Mouse (Mus musculus) CH12.LX (cell line): ENCODE results near the gene Mical3. TPM values are rescaled to one million over a fixed set of nuclear protein-coding genes. Genes with fewer than 3 reads are reported as not detected.

ENCODE experiments used
- DNase-seq: peaks from one replicate; pipeline ENCODE4 v3.0.0-alpha.2; 2013; ENCODE audit errors: extremely low read depth
- H3K27ac ChIP-seq: 2 replicates; pipeline ENCODE4 v1.5.1; 2012; ENCODE audit warnings: low read depth, mild to moderate bottlenecking, control low read depth, moderate library complexity; ENCODE audit not compliant: insufficient read depth
- H3K27me3 ChIP-seq: replicated peaks from 2 replicates; pipeline ENCODE3; 2012; ENCODE audit warnings: inconsistent platforms
- H3K36me3 ChIP-seq, 2 experiments: replicated peaks in 1 of 2; 2 replicates each; pipeline versions ENCODE3 to v1.6.1; 2012; ENCODE audit warnings: inconsistent platforms in 1 of 2, low read length in 1 of 2, mild to moderate bottlenecking in 1 of 2, mixed read lengths in 1 of 2, moderate library complexity in 1 of 2; ENCODE audit not compliant: control insufficient read depth in 1 of 2, insufficient read depth in 1 of 2
- H3K4me1 ChIP-seq, 2 experiments: 2 replicates each; pipeline ENCODE4 v1.6.1; 2012; ENCODE audit warnings: inconsistent platforms in 1 of 2, moderate library complexity in 1 of 2; ENCODE audit not compliant: insufficient read depth in 2 of 2, control insufficient read depth in 1 of 2
- H3K4me2 ChIP-seq: 2 replicates; pipeline ENCODE4 v1.6.1; 2012; ENCODE audit warnings: low read depth, mild to moderate bottlenecking, control low read depth; ENCODE audit not compliant: poor library complexity, insufficient read depth, severe bottlenecking
- H3K4me3 ChIP-seq, 3 experiments: fragments of 150-350 bp in 1 of 3; sonication (generic) in 1 of 3; replicated peaks in 1 of 3; 2 replicates each; pipeline versions ENCODE3 to v1.5.1; 2011 to 2012; ENCODE audit warnings: low read depth in 2 of 3, low read length in 2 of 3, mild to moderate bottlenecking in 2 of 3, moderate library complexity in 2 of 3, control low read depth in 1 of 3, improper control_type of control experiment in 1 of 3, inconsistent platforms in 1 of 3, mixed read lengths in 1 of 3; ENCODE audit not compliant: poor library complexity in 1 of 3
- H3K79me2 ChIP-seq: replicated peaks from 2 replicates; pipeline ENCODE4 v1.6.1; 2012; ENCODE audit warnings: mild to moderate bottlenecking, moderate library complexity; ENCODE audit not compliant: control insufficient read depth, poor library complexity, insufficient read depth, severe bottlenecking; ENCODE audit errors: extremely low read depth
- H3K9ac ChIP-seq: 2 replicates; pipeline ENCODE4 v1.6.1; 2012; ENCODE audit warnings: low read depth, mild to moderate bottlenecking, control low read depth, moderate library complexity; ENCODE audit not compliant: insufficient read depth
- H3K9me3 ChIP-seq: replicated peaks from 2 replicates; pipeline ENCODE3; 2012; ENCODE audit warnings: low read length, inconsistent platforms, mixed read lengths
- BHLHE40 ChIP-seq: IDR thresholded peaks from 2 replicates; pipeline ENCODE4 v1.6.1; 2011; ENCODE audit warnings: mild to moderate bottlenecking, low read depth, low read length, improper control_type of control experiment
- CHD1 ChIP-seq: IDR thresholded peaks from 2 replicates; pipeline ENCODE4 v1.6.1; 2012; ENCODE audit warnings: low read depth, low read length, improper control_type of control experiment, inconsistent platforms
- CHD2 ChIP-seq: IDR thresholded peaks from 2 replicates; pipeline ENCODE4 v1.6.1; 2011; ENCODE audit warnings: low read length, improper control_type of control experiment
- ELF1 ChIP-seq: IDR thresholded peaks from 2 replicates; pipeline ENCODE4 v1.6.1; 2014; ENCODE audit warnings: low read depth, mild to moderate bottlenecking, inconsistent platforms, low read length, improper control_type of control experiment
- EP300 ChIP-seq: IDR thresholded peaks from 2 replicates; pipeline ENCODE4 v1.6.1; 2011; ENCODE audit warnings: low read length, improper control_type of control experiment
- HCFC1 ChIP-seq: IDR thresholded peaks from 2 replicates; pipeline ENCODE4 v1.6.1; 2012; ENCODE audit warnings: low read depth, mild to moderate bottlenecking, inconsistent platforms, low read length, improper control_type of control experiment
- IRF4 ChIP-seq: IDR thresholded peaks from 2 replicates; pipeline ENCODE4 v1.6.1; 2014; ENCODE audit warnings: low read depth, mild to moderate bottlenecking, inconsistent platforms, low read length, improper control_type of control experiment
- JUN ChIP-seq: IDR thresholded peaks from 2 replicates; pipeline ENCODE4 v1.6.1; 2011; ENCODE audit warnings: low read depth, mild to moderate bottlenecking, low read length, improper control_type of control experiment, moderate library complexity; ENCODE audit not compliant: insufficient read depth
- MAFK ChIP-seq: IDR thresholded peaks from 2 replicates; pipeline ENCODE4 v1.6.1; 2011; ENCODE audit warnings: low read length, improper control_type of control experiment; ENCODE audit not compliant: insufficient replicate concordance
- MAX ChIP-seq: IDR thresholded peaks from 2 replicates; pipeline ENCODE4 v1.6.1; 2011; ENCODE audit warnings: low read length, improper control_type of control experiment
- MAZ ChIP-seq: IDR thresholded peaks from 2 replicates; pipeline ENCODE4 v1.6.1; 2012; ENCODE audit warnings: low read depth, mild to moderate bottlenecking, inconsistent platforms, low read length, improper control_type of control experiment, moderate library complexity
- MEF2A ChIP-seq: IDR thresholded peaks from 2 replicates; pipeline ENCODE4 v1.6.1; 2014; ENCODE audit warnings: low read depth, mild to moderate bottlenecking, inconsistent platforms, low read length, improper control_type of control experiment, borderline replicate concordance
- MXI1 ChIP-seq: IDR thresholded peaks from 2 replicates; pipeline ENCODE4 v1.6.1; 2011; ENCODE audit warnings: mild to moderate bottlenecking, low read depth, low read length, improper control_type of control experiment
- MYC ChIP-seq: IDR thresholded peaks from 2 replicates; pipeline ENCODE4 v1.6.1; 2011; ENCODE audit warnings: low read depth, mild to moderate bottlenecking, improper control_type of control experiment, low read length
- NELFE ChIP-seq: IDR thresholded peaks from 2 replicates; pipeline ENCODE4 v1.6.1; 2011; ENCODE audit warnings: low read depth, low read length, improper control_type of control experiment
- PAX5 ChIP-seq: IDR thresholded peaks from 2 replicates; pipeline ENCODE4 v1.6.1; 2012; ENCODE audit warnings: low read length, inconsistent platforms, mixed read lengths
- POLR2A ChIP-seq: IDR thresholded peaks from 2 replicates; pipeline ENCODE4 v1.6.1; 2011; ENCODE audit warnings: low read depth, mild to moderate bottlenecking, improper control_type of control experiment, low read length
- POLR2AphosphoS2 ChIP-seq: IDR thresholded peaks from 2 replicates; pipeline ENCODE4 v1.6.1; 2011; ENCODE audit warnings: low read depth, low read length, improper control_type of control experiment
- RCOR1 ChIP-seq: conservative IDR thresholded peaks from 2 replicates; pipeline ENCODE4 v1.6.1; 2012; ENCODE audit warnings: low read depth, mild to moderate bottlenecking, inconsistent platforms, low read length, improper control_type of control experiment
- SIN3A ChIP-seq: IDR thresholded peaks from 2 replicates; pipeline ENCODE4 v1.6.1; 2012; ENCODE audit warnings: low read length, improper control_type of control experiment, inconsistent platforms
- SMC3 ChIP-seq: IDR thresholded peaks from 2 replicates; pipeline ENCODE4 v1.6.1; 2011; ENCODE audit warnings: low read depth, low read length, improper control_type of control experiment
- TBP ChIP-seq: conservative IDR thresholded peaks from 2 replicates; pipeline ENCODE4 v1.6.1; 2011; ENCODE audit warnings: low read depth, low read length, improper control_type of control experiment
- TCF12 ChIP-seq: IDR thresholded peaks from 2 replicates; pipeline ENCODE4 v1.6.1; 2014; ENCODE audit warnings: low read depth, mild to moderate bottlenecking, inconsistent platforms, low read length, improper control_type of control experiment
- UBTF ChIP-seq: IDR thresholded peaks from 2 replicates; pipeline ENCODE4 v1.6.1; 2012; ENCODE audit warnings: low read depth, mild to moderate bottlenecking, inconsistent platforms, low read length, improper control_type of control experiment, moderate library complexity
- ZC3H11A ChIP-seq: IDR thresholded peaks from 2 replicates; pipeline ENCODE4 v1.6.1; 2012; ENCODE audit warnings: low read depth, mild to moderate bottlenecking, inconsistent platforms, low read length, improper control_type of control experiment
- ZKSCAN1 ChIP-seq: IDR thresholded peaks from 2 replicates; pipeline ENCODE4 v1.6.1; 2012; ENCODE audit warnings: low read depth, inconsistent platforms, low read length, improper control_type of control experiment, borderline replicate concordance
- ZMIZ1 ChIP-seq: IDR thresholded peaks from 2 replicates; pipeline ENCODE4 v1.6.1; 2012; ENCODE audit warnings: low read depth, mild to moderate bottlenecking, inconsistent platforms, low read length, improper control_type of control experiment
- dilution Hi-C: fragments of 300-500 bp; cut with MboI; formaldehyde crosslinking; loops from 2 replicates; pipeline ENCODE4 v1.14.3; 2020; ENCODE audit warnings: low sequenced_read_pairs; ENCODE audit not compliant: extremely low pct_unique_long_range_greater_than_20kb, extremely low pct_ligation_motif_present
- in situ Hi-C: fragments of 300-500 bp; cut with MboI; formaldehyde crosslinking; loops from 3 replicates; pipeline ENCODE4 v1.14.3; 2019; ENCODE audit warnings: low sequenced_read_pairs, low pct_ligation_motif_present, low pct_unique_long_range_greater_than_20kb, mixed read lengths
- polyA plus RNA-seq: library from polyadenylated mRNA; unstranded; fragments of >175 nt; gene quantifications from 2 replicates; pipeline ENCODE4 v1.2.1, GENCODE M21; 2012; ENCODE audit warnings: low read depth; ENCODE audit not compliant: insufficient read length
- total RNA-seq, 2 experiments: library from RNA; depleted of rRNA; stranded (reverse); fragments of 300-350 nt in 1 of 2; fragments of >200 nt in 1 of 2; gene quantifications; 2 replicates each; pipeline ENCODE4 v1.2.3; 2012 to 2014

Gene Mical3
- total and polyA plus RNA-seq, 3 experiments: 10.2 to 56.3 (median 26.8) TPM

DNA sequence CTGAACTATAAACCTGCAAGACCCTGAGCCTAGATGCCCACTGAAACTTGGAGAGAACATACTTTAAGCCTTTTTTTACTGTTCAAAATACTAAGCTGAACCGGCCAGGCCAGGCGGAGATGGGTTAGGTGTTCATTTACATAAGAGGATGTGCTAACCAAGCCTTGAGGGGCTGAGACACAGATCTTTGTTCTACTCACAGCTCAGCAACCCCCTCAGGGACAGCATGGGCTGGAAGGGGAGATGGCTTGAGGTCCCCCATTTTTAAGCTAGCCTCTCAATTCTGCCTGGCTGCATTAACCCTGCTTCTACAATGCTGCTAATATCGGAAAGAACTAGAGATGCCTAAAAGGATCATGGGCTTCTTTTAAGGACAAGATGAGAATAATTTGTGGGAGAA is 191.0 kb downstream of the Mical3 start:
- Histone ChIP-seq H3K27ac (peak overlapping the region; percentile 99), H3K9ac (peak overlapping the region; percentile 89), H3K36me3 (peaks cover 22 to 55% of the 10 kb centered on the region in 2 experiments), H3K9me3 (no peaks in the 10 kb centered on the region), H3K4me2 (peak overlapping the region; percentile 91), H3K79me2 (peaks cover 46% of the 10 kb centered on the region), H3K4me1 (peaks cover 33 to 49% of the 10 kb centered on the region in 2 experiments), H3K4me3 (peak overlapping the region; percentile 64 to 94 (median 80)), H3K27me3 (no peaks in the 10 kb centered on the region)
- dilution Hi-C loops: no loop called here
- DNase-seq: no peak
- TF ChIP-seq POLR2A: peak; percentile 85
- peak; percentile 32; the same call in 1 of the 2 replicates for TF ChIP-seq SIN3A
- TF ChIP-seq SMC3: no peak; the same call in 1 of the 2 replicates
- peak; percentile 78; the same call in 1 of the 2 replicates for TF ChIP-seq POLR2AphosphoS2
- TF ChIP-seq TCF12: peak; percentile 51; the same call in 1 of the 2 replicates
- no peak for TF ChIP-seq RCOR1
- TF ChIP-seq NELFE: peak; percentile 86
- TF ChIP-seq TBP: peak; percentile 82; the same call in 1 of the 2 replicates
- no peak for TF ChIP-seq MXI1
- peak; percentile 68 for TF ChIP-seq MYC
- TF ChIP-seq IRF4: no peak
- no peak for TF ChIP-seq JUN
- TF ChIP-seq MEF2A: 0 out of 2 replicates have a peak, but pooled peaks have one; percentile 41
- no peak for TF ChIP-seq HCFC1
- 0 out of 2 replicates have a peak, but pooled peaks have one; percentile 68 for TF ChIP-seq UBTF
- TF ChIP-seq ZMIZ1: peak; percentile 61
- TF ChIP-seq MAZ: peak; percentile 48; the same call in 1 of the 2 replicates
- peak; percentile 7; the same call in 1 of the 2 replicates for TF ChIP-seq MAX
- in situ Hi-C loops: no loop called here

DNA sequence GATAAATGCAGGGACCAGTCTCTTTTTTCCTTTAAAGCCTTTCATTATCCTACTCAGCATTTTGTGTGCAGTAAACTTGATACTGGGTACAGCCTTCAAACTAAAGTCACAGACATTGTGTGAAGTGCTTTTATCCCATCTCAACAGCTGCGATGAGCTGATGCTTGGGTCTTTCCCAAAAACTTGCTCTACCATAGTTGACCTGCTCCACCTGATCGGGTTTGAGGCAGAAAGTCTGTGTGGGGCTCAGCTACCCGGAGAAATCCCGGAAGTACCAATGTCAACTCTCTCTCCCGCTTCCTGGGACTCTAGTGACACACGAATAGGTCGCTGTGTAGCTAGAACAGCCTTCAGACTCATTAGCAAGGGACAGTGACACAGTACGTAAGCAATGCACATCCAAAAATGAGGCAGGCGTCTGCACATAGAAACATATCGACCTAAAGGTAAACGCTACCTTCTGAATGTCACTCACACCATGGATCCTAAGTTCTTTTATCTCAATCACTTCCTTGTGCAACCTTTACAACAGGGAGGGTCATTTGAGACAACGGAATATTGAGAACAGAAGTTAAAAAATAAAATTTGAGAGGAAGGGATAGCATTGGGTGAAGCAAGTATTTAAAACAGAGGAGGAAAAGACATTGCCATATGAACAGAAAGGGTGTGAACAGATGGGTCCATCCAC is 191.9 kb downstream of the Mical3 start:
- H3K27ac ChIP-seq: peak overlapping the region; percentile 99
- in situ Hi-C loops (no loop called here), dilution Hi-C loops (no loop called here)
- DNase-seq: no peak
- no peaks in the 10 kb centered on the region for H3K27me3 ChIP-seq
- H3K4me3 ChIP-seq: peak overlapping the region; percentile 64 to 94 (median 80)
- 0 out of 2 replicates have a peak, but pooled peaks have one; percentile 26 for TF ChIP-seq NELFE
- peak; percentile 41; the same call in 1 of the 2 replicates for TF ChIP-seq IRF4
- TF ChIP-seq EP300: peak; percentile 50; the same call in 1 of the 2 replicates
- peak; percentile 37; the same call in 1 of the 2 replicates for TF ChIP-seq RCOR1
- no peak; the same call in 1 of the 2 replicates for TF ChIP-seq MXI1
- TF ChIP-seq TBP: peak; percentile 76; the same call in 1 of the 2 replicates
- TF ChIP-seq ZMIZ1: peak; percentile 23
- no peak for TF ChIP-seq ZKSCAN1
- no peak for TF ChIP-seq PAX5
- TF ChIP-seq HCFC1: peak; percentile 31; the same call in 1 of the 2 replicates
- no peak for TF ChIP-seq ZC3H11A
- 0 out of 2 replicates have a peak, but pooled peaks have one; percentile 7 for TF ChIP-seq SMC3
- peak; percentile 88 for TF ChIP-seq ELF1
- peak; percentile 60; the same call in 1 of the 2 replicates for TF ChIP-seq MAX
- TF ChIP-seq BHLHE40: no peak
- peak; percentile 58; the same call in 1 of the 2 replicates for TF ChIP-seq SIN3A
- TF ChIP-seq CHD1: peak; percentile 97
- TF ChIP-seq TCF12: 0 out of 2 replicates have a peak, but pooled peaks have one; percentile 37
- TF ChIP-seq MAFK: peak; percentile 70; the same call in 1 of the 2 replicates
- TF ChIP-seq CHD2: peak; percentile 39; the same call in 1 of the 2 replicates
- TF ChIP-seq JUN: no peak
- H3K9ac ChIP-seq: peak overlapping the region; percentile 89
- peaks cover 38% of the 10 kb centered on the region for H3K79me2 ChIP-seq
- no peaks in the 10 kb centered on the region for H3K9me3 ChIP-seq
- peaks cover 15 to 50% of the 10 kb centered on the region in 2 experiments for H3K36me3 ChIP-seq
- peak overlapping the region; percentile 91 for H3K4me2 ChIP-seq
- peaks cover 40 to 49% of the 10 kb centered on the region in 2 experiments for H3K4me1 ChIP-seq
